ENCODE assay signal across 15 mouse cellular contexts in the genomic region with DNA sequence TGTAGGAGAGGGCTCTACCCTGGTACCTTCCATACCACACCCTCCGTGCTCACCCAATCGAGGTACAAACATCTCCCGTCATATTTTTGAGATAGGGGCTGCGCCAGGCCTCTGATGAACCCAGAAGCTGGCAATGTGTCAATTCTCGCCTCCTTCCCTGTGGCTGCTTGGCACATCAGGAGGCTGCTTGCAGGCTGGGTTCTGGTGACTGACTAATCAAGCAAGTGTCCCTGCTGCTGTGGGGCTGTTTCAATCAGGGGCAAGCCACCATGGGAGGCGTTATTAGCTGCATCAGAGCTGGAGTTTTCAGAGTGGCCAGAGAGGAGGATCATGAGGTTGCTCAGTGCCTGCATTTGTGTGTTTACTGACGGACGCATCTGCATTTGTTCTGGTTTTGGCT.
A peak's percentile ranks its signal among the peaks of the same experiment; 100 is the strongest.
DNase-seq lines count a peak whose midpoint lies in the region; ATAC-seq and TF ChIP-seq lines count a peak whose summit lies in the region.
"Had no signal": no experiment of that assay in that cellular context is flagged by ENCODE, and none has a peak within 500 bp of the region (broad histone marks: within the 10 kb centered on the region; RNA-seq: fewer than 3 reads in every experiment).

No protein-coding gene starts in this region.

- 31% methylated on average over 8 of the region's 8 CpGs for WGBS in heart, postnatal 0 days
- WGBS in heart, embryonic 11.5 days (ENCODE audit: insufficient replicate concordance), result 89% methylated on average over 8 of the region's 8 CpGs
- WGBS in embryonic facial prominence, embryonic 10.5 days, result 94% methylated on average over 8 of the region's 8 CpGs
- 60% methylated on average over 8 of the region's 8 CpGs for WGBS in hindbrain, embryonic 14.5 days
- 65% methylated on average over 8 of the region's 8 CpGs for WGBS in midbrain, postnatal 0 days

- peaks cover 39% of the 10 kb centered on the region for H3K4me1 ChIP-seq in heart, postnatal 0 days (ENCODE audit: control insufficient read depth, insufficient read depth)
- H3K4me1 ChIP-seq in heart, embryonic 11.5 days (ENCODE audit: control insufficient read depth, insufficient read depth, low read length), result peaks cover 33% of the 10 kb centered on the region
- H3K4me1 ChIP-seq in embryonic facial prominence, embryonic 10.5 days, result peaks cover 52% of the 10 kb centered on the region
- H3K4me1 ChIP-seq in hindbrain, embryonic 14.5 days (replicated peaks; ENCODE audit: control insufficient read depth, insufficient read depth, low read length), result peaks cover 61% of the 10 kb centered on the region
- H3K4me1 ChIP-seq in midbrain, postnatal 0 days (ENCODE audit: insufficient read depth, low read length), result peaks cover 31% of the 10 kb centered on the region

- H3K36me3 ChIP-seq in heart, postnatal 0 days (replicated peaks; ENCODE audit: control insufficient read depth, insufficient read depth, low read length), result peaks cover 5% of the 10 kb centered on the region; the same call in 1 of the 2 replicates
- H3K36me3 ChIP-seq in heart, embryonic 11.5 days (ENCODE audit: control insufficient read depth, insufficient read depth, low read length), result no peaks in the 10 kb centered on the region
- peaks cover 74% of the 10 kb centered on the region for H3K36me3 ChIP-seq in embryonic facial prominence, embryonic 10.5 days (replicated peaks)
- no peaks in the 10 kb centered on the region for H3K36me3 ChIP-seq in hindbrain, embryonic 14.5 days (replicated peaks; ENCODE audit: control insufficient read depth, insufficient read depth)
- no peaks in the 10 kb centered on the region for H3K36me3 ChIP-seq in midbrain, postnatal 0 days (ENCODE audit: insufficient read depth, low read length)

- H3K4me2 ChIP-seq in heart, postnatal 0 days (ENCODE audit: low read depth, low read length), result no peak overlapping the region
- no peak overlapping the region for H3K4me2 ChIP-seq in heart, embryonic 11.5 days
- H3K4me2 ChIP-seq in hindbrain, embryonic 14.5 days (replicated peaks), result no peak overlapping the region
- no peak overlapping the region for H3K4me2 ChIP-seq in midbrain, postnatal 0 days (ENCODE audit: low read depth, low read length, poor library complexity, severe bottlenecking)
- H3K4me2 ChIP-seq: embryonic facial prominence, embryonic 13.5 days; limb, embryonic 12.5 days had no signal

- no peak overlapping the region for H3K4me3 ChIP-seq in heart, postnatal 0 days (ENCODE audit: low read depth, low read length)
- no peak overlapping the region for H3K4me3 ChIP-seq in heart, embryonic 11.5 days (ENCODE audit: low read depth, low read length)
- H3K4me3 ChIP-seq in embryonic facial prominence, embryonic 10.5 days, result no peak overlapping the region
- no peak overlapping the region for H3K4me3 ChIP-seq in hindbrain, embryonic 14.5 days (replicated peaks; ENCODE audit: low read length)
- H3K4me3 ChIP-seq in midbrain, postnatal 0 days (ENCODE audit: low read depth, low read length), result no peak overlapping the region
- H3K4me3 ChIP-seq: embryonic facial prominence, embryonic 13.5 days; limb, embryonic 12.5 days had no signal

- ATAC-seq in heart, postnatal 0 days (ENCODE audit: insufficient read depth, low read depth), result 0 out of 2 replicates have a peak, but pooled peaks have one; percentile 5
- ATAC-seq in heart, embryonic 11.5 days (replicated peaks; ENCODE audit: insufficient number of reproducible peaks, low FRiP score, low TSS enrichment), result no peak
- ATAC-seq in hindbrain, embryonic 14.5 days (ENCODE audit: low FRiP score), result no peak
- ATAC-seq in midbrain, postnatal 0 days (ENCODE audit: low FRiP score), result no peak

- no peak for TF ChIP-seq CTCF in heart, postnatal 0 days (IDR thresholded peaks at IDR 0.05; ENCODE audit: low read depth)
- TF ChIP-seq CTCF in midbrain, postnatal 0 days (IDR thresholded peaks at IDR 0.05), result no peak

- DNase-seq in heart, postnatal 0 days (ENCODE audit: low spot score), result peak; percentile 26
- no peak for DNase-seq in embryonic facial prominence, embryonic 10.5 days (ENCODE audit: low spot score)
- no peak for DNase-seq in hindbrain, embryonic 14.5 days (ENCODE audit: low spot score)
- DNase-seq in midbrain, postnatal 0 days (ENCODE audit: low spot score), result peak; percentile 71
- DNase-seq in kidney, adult 8-10 months, result no peak
- DNase-seq in thymus, postnatal 4 days, result no peak
- DNase-seq: cerebellum, postnatal 36 days; kidney, postnatal 10 days; lung, adult 18-20 months; right cerebral cortex, postnatal 25 days; thymus, postnatal 36 days had no signal

- no peak for TF ChIP-seq EP300 in heart, postnatal 0 days (IDR thresholded peaks at IDR 0.05; ENCODE audit: low read depth)

- no peak overlapping the region for H3K9ac ChIP-seq in heart, postnatal 0 days (replicated peaks; ENCODE audit: low read depth, low read length)
- no peak overlapping the region for H3K9ac ChIP-seq in heart, embryonic 11.5 days (ENCODE audit: low read depth, low read length)
- no peak overlapping the region for H3K9ac ChIP-seq in hindbrain, embryonic 14.5 days
- H3K9ac ChIP-seq in midbrain, postnatal 0 days (replicated peaks; ENCODE audit: low read length, poor library complexity, severe bottlenecking), result no peak overlapping the region
- H3K9ac ChIP-seq: embryonic facial prominence, embryonic 13.5 days; limb, embryonic 12.5 days had no signal

- H3K27me3 ChIP-seq in heart, postnatal 0 days (ENCODE audit: control insufficient read depth, insufficient read depth, low read length), result no peaks in the 10 kb centered on the region
- no peaks in the 10 kb centered on the region for H3K27me3 ChIP-seq in heart, embryonic 11.5 days (ENCODE audit: control insufficient read depth, insufficient read depth, low read length)
- peaks cover 10% of the 10 kb centered on the region; the same call in 1 of the 2 replicates for H3K27me3 ChIP-seq in embryonic facial prominence, embryonic 10.5 days (replicated peaks; ENCODE audit: low read depth, poor library complexity, severe bottlenecking)
- H3K27me3 ChIP-seq in hindbrain, embryonic 14.5 days (ENCODE audit: control insufficient read depth, insufficient read depth, low read length), result no peaks in the 10 kb centered on the region
- no peaks in the 10 kb centered on the region for H3K27me3 ChIP-seq in midbrain, postnatal 0 days (ENCODE audit: insufficient read depth, low read length)
- H3K27me3 ChIP-seq: CH12.LX; embryonic facial prominence, embryonic 13.5 days; limb, embryonic 12.5 days had no signal

- H3K27ac ChIP-seq in heart, postnatal 0 days (ENCODE audit: low read depth), result 0 out of 2 replicates have a peak overlapping the region, but pooled peaks have one; percentile 25
- no peak overlapping the region for H3K27ac ChIP-seq in heart, embryonic 11.5 days (ENCODE audit: low read depth, low read length)
- 0 out of 2 replicates have a peak overlapping the region, but pooled peaks have one; percentile 2 for H3K27ac ChIP-seq in embryonic facial prominence, embryonic 10.5 days (replicated peaks)
- peak overlapping the region; percentile 58 for H3K27ac ChIP-seq in hindbrain, embryonic 14.5 days
- no peak overlapping the region for H3K27ac ChIP-seq in midbrain, postnatal 0 days (ENCODE audit: low read depth, low read length)
- H3K27ac ChIP-seq: embryonic facial prominence, embryonic 13.5 days; limb, embryonic 12.5 days had no signal

- no peaks in the 10 kb centered on the region for H3K9me3 ChIP-seq in heart, postnatal 0 days (replicated peaks; ENCODE audit: control insufficient read depth, low read length)
- no peaks in the 10 kb centered on the region for H3K9me3 ChIP-seq in heart, embryonic 11.5 days (replicated peaks; ENCODE audit: control insufficient read depth, low read length)
- H3K9me3 ChIP-seq in embryonic facial prominence, embryonic 10.5 days, result no peaks in the 10 kb centered on the region
- no peaks in the 10 kb centered on the region for H3K9me3 ChIP-seq in hindbrain, embryonic 14.5 days (ENCODE audit: control insufficient read depth, low read length)
- H3K9me3 ChIP-seq in midbrain, postnatal 0 days (ENCODE audit: low read length), result no peaks in the 10 kb centered on the region
- H3K9me3 ChIP-seq: embryonic facial prominence, embryonic 13.5 days; limb, embryonic 12.5 days had no signal

Comparison
In these comparisons a context has a peak if more than half of its experiments do, and no peak if none do; other contexts are left out.
1. H3K27ac ChIP-seq: peak in heart, postnatal 0 days (single experiment), embryonic facial prominence, embryonic 10.5 days (single experiment) and hindbrain, embryonic 14.5 days (single experiment); none in heart, embryonic 11.5 days (single experiment) and midbrain, postnatal 0 days (single experiment).
2. DNase-seq: peak in heart, postnatal 0 days (single experiment) and midbrain, postnatal 0 days (single experiment); none in embryonic facial prominence, embryonic 10.5 days (single experiment), hindbrain, embryonic 14.5 days (single experiment), kidney, adult 8-10 months (0 of 2) and thymus, postnatal 4 days (single experiment).